Mouse (Mus musculus): ENCODE measurements around the gene Bptf.

Gene Bptf

DNA sequence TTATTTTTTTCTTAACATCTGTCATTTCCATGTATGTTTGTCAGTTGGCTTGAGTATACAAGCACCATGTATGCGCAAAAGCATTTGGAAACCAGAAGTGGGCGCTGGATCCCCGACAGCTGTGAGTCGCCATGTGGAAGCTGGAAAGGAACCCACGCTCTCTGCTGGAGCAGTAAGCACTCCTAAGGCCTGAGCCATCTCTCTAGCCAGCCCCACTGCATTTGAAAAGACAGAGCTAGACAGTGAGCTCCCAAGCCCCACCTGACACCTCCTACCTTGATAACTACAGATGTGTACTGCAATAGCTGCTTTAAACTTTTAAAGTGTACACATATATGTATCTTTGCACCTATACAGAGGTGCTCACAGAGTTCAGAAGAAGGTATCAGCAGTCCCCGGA, 74.5 kb downstream of the Bptf start:
- Histone ChIP-seq H3K36me3 (ENCODE audit: control insufficient read depth, insufficient read depth, low read length, poor library complexity, severe bottlenecking) (peaks cover 27% of the 10 kb centered on the region), H3K27me3 (ENCODE audit: control insufficient read depth, insufficient read depth, low read length, poor library complexity, severe bottlenecking) (no peaks in the 10 kb centered on the region)
- no peak for DNase-seq (ENCODE audit: low read depth, low spot score)

DNA sequence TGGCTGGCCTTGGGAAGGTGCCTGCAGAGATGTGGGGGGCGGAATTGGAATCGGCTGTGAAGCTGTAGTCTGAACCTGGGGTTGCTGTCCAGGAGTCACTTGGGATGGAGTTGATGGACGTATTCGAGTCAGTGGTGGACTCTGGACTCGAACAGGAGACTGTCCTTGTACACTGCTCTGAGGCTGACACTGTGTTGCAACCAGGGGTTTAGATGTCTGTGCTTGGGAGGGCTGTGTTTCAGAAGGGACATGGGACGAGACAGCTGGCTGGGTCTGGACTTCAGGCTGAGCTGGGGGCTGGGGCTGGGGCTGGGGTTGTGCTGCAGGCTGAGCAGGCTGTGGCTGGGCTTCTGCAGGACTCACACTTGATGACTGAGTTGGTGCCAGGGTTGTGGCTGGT, 77.1 kb downstream of the Bptf start:
- H3K27me3 ChIP-seq (ENCODE audit: control insufficient read depth, insufficient read depth, low read length, poor library complexity, severe bottlenecking), result no peaks in the 10 kb centered on the region
- DNase-seq (ENCODE audit: low read depth, low spot score), result no peak
- peaks cover 20% of the 10 kb centered on the region for H3K36me3 ChIP-seq (ENCODE audit: control insufficient read depth, insufficient read depth, low read length, poor library complexity, severe bottlenecking)

DNA sequence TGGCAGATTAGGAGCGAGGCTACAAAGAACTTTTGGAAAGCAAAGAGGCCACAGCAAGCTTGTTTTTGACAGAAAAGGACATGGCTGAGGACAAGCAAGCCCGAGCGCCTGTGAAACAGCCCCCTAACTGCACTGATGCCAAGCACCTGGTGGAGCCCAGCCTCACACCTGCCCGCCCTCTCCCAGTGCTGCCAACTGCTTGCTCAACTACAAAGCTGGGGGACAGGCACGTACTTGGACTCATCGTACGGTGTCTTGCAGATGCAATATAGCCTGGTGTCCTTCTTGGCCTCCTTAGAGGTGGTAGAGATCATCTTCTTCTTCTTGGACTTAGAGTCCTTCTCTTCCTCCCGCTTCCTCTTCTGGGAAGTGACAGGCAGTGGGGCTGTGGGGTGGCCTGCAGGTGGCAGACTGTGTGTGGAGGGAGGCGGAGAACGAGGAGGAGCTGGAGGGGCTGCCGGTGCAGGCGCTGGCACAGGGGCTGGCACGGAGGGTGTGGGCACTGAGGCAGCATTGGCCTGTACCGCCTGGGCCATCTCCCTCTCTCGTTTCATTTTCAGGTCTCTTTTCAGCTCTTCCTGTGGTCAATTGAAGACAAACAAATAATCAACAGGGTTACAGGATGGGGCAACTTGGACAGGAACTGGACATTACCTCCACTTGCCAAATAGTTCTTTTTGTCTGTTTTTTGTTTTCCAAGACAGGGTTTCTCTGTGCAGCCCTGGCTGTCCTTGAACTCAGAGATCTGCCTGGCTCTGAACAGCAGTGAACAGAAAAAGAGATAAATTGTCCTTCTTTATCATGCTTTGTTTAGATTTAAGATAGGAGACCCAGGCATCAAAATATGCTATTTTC, 84.9 kb downstream of the Bptf start:
- peaks cover 24% of the 10 kb centered on the region for H3K36me3 ChIP-seq (ENCODE audit: control insufficient read depth, insufficient read depth, low read length, poor library complexity, severe bottlenecking)
- no peaks in the 10 kb centered on the region for H3K27me3 ChIP-seq (ENCODE audit: control insufficient read depth, insufficient read depth, low read length, poor library complexity, severe bottlenecking)
- DNase-seq (ENCODE audit: low read depth, low spot score), result no peak

DNA sequence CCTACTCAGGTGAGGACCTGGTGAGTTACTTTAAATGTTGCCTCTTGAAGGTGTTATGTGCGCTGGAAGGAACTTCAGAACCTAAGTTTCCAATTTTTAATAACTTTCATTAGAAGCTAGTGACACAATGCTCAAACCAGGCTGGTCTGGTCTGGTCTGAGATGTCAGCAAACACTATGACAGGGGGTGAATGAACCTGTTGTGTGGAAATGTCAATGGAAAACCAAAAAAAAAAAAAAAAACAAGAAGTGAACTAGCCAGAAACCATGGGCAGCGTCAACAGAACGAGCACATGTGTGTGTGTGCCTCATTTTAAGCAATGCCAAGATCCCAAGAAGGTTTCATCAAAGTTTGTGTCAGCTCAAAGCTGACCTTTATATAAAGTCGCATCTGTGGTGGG, 86.4 kb downstream of the Bptf start:
- Histone ChIP-seq H3K36me3 (ENCODE audit: control insufficient read depth, insufficient read depth, low read length, poor library complexity, severe bottlenecking) (peaks cover 27% of the 10 kb centered on the region), H3K27me3 (ENCODE audit: control insufficient read depth, insufficient read depth, low read length, poor library complexity, severe bottlenecking) (no peaks in the 10 kb centered on the region)
- DNase-seq (ENCODE audit: low read depth, low spot score), result no peak

DNA sequence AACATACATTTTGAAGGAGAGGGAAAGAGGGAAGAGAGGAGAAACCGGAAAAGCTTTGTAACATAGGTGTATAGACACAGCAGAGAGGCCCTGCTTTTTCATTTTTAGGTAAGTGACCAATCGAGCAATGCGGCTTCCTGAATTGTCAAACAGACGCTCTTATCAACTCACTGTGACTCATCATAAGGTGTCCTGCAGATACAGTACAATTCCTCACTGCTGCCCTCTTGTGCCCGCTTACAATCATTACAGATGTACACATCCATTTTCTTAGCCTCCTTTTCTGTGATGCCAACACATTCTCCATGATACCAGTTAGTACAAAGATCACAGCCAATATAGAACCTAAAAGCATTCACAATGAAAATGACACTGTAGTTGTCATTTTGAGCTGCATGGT, 87.6 kb downstream of the Bptf start:
- H3K36me3 ChIP-seq (ENCODE audit: control insufficient read depth, insufficient read depth, low read length, poor library complexity, severe bottlenecking), result peaks cover 27% of the 10 kb centered on the region
- H3K27me3 ChIP-seq (ENCODE audit: control insufficient read depth, insufficient read depth, low read length, poor library complexity, severe bottlenecking), result no peaks in the 10 kb centered on the region
- DNase-seq (ENCODE audit: low read depth, low spot score), result peak; percentile 88

DNA sequence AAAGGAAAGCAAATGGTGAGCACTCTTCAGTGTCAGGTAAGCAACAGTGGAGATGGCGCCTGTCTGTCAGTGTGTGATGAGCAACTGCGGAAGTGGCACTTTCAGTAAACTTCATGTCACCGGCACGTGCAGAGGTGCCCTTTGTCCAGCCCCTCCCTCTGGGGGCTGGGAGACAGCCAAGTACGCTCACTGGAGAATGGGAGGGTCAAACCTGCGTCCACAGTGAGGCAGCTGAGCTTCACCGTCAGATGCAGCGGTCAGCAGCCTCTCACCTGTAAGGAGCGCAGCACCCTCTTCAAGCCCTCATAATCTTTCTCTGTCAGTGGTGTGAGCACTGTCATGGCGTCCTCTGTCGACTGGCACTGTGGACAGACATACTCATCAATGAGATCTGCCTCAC, 88.6 kb downstream of the Bptf start:
- no peaks in the 10 kb centered on the region for H3K27me3 ChIP-seq (ENCODE audit: control insufficient read depth, insufficient read depth, low read length, poor library complexity, severe bottlenecking)
- DNase-seq (ENCODE audit: low read depth, low spot score), result no peak
- peaks cover 27% of the 10 kb centered on the region for H3K36me3 ChIP-seq (ENCODE audit: control insufficient read depth, insufficient read depth, low read length, poor library complexity, severe bottlenecking)

DNA sequence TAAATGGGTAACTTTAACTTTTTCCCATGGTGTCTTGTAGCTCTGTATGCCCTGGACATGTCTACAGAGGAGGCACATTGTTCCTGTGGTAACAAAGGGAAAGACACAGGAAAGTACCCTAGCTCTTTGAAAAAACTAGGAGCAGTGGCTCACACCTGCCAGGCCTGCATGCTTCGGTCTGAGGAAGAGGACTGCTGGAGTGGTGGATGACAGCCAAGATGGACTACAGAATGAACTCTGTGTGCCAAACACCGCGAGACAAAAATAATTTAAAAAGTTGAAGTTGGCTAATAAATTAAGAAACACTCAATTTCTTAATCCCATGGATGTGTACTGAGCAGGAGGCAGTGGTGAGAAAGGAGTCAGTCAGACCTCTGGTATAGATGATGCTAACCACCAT, 90.5 kb downstream of the Bptf start:
- Histone ChIP-seq H3K36me3 (ENCODE audit: control insufficient read depth, insufficient read depth, low read length, poor library complexity, severe bottlenecking) (peaks cover 15% of the 10 kb centered on the region), H3K27me3 (ENCODE audit: control insufficient read depth, insufficient read depth, low read length, poor library complexity, severe bottlenecking) (no peaks in the 10 kb centered on the region)
- DNase-seq (ENCODE audit: low read depth, low spot score), result no peak

DNA sequence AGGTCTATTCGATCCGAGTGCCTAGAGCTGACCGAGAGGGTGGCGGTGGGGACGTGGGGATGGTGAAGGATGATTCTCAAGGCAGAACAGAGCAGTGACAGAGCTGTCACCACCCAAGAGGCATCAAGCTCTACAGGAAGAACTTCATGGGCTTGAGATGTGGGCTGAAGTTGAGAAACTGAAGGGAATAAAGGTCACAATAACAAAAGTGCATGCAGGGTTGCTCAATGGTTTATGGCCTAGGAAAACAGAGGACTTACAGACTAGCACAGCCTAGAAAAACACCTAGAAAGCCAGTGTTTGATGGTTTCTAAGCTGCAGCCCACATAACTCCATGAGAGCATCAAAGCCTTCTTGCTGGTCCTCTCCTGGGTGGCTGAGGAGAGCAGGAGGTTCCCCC, 92.5 kb downstream of the Bptf start:
- no peaks in the 10 kb centered on the region for H3K27me3 ChIP-seq (ENCODE audit: control insufficient read depth, insufficient read depth, low read length, poor library complexity, severe bottlenecking)
- DNase-seq (ENCODE audit: low read depth, low spot score), result no peak
- H3K36me3 ChIP-seq (ENCODE audit: control insufficient read depth, insufficient read depth, low read length, poor library complexity, severe bottlenecking), result peaks cover 17% of the 10 kb centered on the region

DNA sequence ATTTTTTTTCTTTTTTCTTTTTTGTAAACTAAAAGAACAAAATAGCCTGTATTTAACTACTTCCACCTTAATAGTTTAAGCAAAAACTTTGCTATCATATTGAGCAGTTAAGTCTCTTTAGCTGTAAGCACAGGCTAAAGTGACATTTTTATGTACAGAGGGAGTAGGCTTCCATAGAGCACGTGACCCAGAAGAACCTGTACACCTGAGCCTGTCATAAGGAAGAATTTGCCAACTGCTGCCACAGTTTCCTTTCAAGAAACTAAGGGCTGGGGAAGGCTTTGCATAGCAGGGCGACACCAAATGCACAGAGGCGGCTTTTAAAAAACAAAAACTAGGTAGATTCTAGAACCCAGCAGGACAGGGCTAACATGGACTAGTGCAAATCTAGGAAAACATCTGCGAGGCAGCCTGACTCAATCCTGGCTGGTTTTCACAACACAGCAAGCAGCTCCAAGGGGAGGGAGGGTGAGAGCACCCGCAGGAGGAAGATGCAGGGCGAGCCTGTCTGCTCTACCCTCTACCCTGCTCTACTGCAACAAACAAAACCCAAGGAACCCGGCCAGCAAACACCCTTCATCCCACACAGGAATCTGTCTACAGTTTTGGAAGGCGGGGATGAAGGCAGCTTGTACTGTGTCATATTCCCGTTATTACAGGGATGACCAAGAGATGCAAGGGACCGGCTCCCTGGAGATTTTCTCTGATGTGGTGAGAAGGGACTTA, 97.7 kb downstream of the Bptf start:
- peaks cover 3% of the 10 kb centered on the region; the same call in 1 of the 2 replicates for H3K36me3 ChIP-seq (ENCODE audit: control insufficient read depth, insufficient read depth, low read length, poor library complexity, severe bottlenecking)
- H3K27me3 ChIP-seq (ENCODE audit: control insufficient read depth, insufficient read depth, low read length, poor library complexity, severe bottlenecking), result no peaks in the 10 kb centered on the region
- DNase-seq (ENCODE audit: low read depth, low spot score), result no peak

DNA sequence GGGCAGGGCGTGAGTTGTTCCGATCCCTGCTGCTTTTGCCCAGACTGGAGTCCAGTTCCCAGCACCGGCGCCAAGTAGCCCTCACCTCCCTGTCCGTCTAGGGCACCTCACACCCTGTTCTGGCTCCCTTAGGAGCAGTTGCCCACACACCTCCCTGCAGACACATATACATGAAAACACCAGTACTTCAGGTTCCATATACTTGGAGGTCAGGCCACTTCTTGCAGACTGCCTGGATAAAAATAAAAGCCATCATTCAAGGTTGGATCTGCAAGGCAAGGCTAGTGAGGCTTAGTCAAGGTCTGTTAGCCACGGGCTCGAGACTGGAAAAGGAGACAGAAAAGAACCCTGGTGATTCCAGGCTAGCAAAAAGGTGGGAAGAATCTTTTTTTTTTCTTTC, 100.3 kb downstream of the Bptf start:
- peaks cover 3% of the 10 kb centered on the region; the same call in 1 of the 2 replicates for H3K36me3 ChIP-seq (ENCODE audit: control insufficient read depth, insufficient read depth, low read length, poor library complexity, severe bottlenecking)
- no peaks in the 10 kb centered on the region for H3K27me3 ChIP-seq (ENCODE audit: control insufficient read depth, insufficient read depth, low read length, poor library complexity, severe bottlenecking)
- no peak for DNase-seq (ENCODE audit: low read depth, low spot score)

DNA sequence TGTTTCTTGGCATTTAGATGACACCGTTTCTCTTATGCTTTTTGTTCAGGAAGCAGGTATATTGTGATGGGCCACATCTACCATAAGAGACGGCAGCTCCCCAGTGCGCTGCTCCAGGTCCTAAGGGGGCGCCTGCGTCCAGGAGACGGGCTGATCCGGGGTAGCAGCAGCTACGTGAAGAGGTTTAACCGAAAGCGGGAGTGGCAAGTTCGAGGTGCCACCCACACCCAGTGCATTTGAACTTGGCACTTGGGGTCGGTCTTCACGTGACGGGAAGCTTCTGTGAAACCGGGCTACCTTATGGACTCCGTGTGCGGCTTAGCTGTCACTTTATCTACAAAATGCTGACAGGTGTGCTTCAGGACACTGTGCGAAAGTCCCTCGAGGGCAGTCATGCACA, 102.4 kb downstream of the Bptf start:
- Histone ChIP-seq H3K36me3 (ENCODE audit: control insufficient read depth, insufficient read depth, low read length, poor library complexity, severe bottlenecking) (no peaks in the 10 kb centered on the region), H3K27me3 (ENCODE audit: control insufficient read depth, insufficient read depth, low read length, poor library complexity, severe bottlenecking) (no peaks in the 10 kb centered on the region)
- DNase-seq (ENCODE audit: low read depth, low spot score), result peak; percentile 43

DNA sequence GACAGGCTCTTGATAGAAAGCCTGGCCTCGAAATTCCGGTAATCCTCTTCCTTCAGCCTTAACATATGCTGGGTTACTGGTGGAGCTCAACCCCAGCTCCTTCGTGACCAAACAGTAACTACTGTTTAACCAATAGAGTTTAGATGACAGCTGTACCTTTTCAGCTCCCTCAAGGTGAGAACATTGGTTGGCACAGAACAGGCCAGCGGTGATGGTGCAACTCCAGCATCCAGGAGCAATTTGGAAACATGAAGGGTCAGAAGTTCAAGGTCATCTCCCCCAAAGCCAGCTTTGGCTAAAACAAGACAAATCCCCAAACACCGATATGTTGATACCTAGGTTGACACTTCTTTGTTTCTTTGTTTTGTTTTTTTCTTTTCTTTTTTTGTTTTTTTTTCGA, 103.2 kb downstream of the Bptf start:
- Histone ChIP-seq H3K27me3 (ENCODE audit: control insufficient read depth, insufficient read depth, low read length, poor library complexity, severe bottlenecking) (no peaks in the 10 kb centered on the region), H3K36me3 (ENCODE audit: control insufficient read depth, insufficient read depth, low read length, poor library complexity, severe bottlenecking) (no peaks in the 10 kb centered on the region)
- no peak for DNase-seq (ENCODE audit: low read depth, low spot score)

DNA sequence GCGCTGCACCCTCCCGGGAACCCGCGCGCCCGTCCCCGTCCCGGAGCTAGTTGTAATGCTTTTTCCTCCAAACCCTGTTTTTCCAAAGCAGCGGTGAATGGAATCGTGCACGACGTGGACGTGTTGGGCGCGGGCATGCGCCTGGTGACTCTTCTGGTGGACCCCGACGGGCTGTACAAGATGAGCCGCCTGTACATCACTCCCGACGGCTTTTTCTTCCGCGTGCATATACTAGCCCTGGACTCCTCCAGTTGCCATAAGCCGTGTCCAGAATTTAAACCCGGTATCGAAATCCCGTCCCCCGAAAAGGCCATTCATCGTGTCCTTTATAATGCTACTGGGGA, 103.7 kb downstream of the Bptf start:
- H3K36me3 ChIP-seq (ENCODE audit: control insufficient read depth, insufficient read depth, low read length, poor library complexity, severe bottlenecking), result no peaks in the 10 kb centered on the region
- DNase-seq (ENCODE audit: low read depth, low spot score), result no peak

DNA sequence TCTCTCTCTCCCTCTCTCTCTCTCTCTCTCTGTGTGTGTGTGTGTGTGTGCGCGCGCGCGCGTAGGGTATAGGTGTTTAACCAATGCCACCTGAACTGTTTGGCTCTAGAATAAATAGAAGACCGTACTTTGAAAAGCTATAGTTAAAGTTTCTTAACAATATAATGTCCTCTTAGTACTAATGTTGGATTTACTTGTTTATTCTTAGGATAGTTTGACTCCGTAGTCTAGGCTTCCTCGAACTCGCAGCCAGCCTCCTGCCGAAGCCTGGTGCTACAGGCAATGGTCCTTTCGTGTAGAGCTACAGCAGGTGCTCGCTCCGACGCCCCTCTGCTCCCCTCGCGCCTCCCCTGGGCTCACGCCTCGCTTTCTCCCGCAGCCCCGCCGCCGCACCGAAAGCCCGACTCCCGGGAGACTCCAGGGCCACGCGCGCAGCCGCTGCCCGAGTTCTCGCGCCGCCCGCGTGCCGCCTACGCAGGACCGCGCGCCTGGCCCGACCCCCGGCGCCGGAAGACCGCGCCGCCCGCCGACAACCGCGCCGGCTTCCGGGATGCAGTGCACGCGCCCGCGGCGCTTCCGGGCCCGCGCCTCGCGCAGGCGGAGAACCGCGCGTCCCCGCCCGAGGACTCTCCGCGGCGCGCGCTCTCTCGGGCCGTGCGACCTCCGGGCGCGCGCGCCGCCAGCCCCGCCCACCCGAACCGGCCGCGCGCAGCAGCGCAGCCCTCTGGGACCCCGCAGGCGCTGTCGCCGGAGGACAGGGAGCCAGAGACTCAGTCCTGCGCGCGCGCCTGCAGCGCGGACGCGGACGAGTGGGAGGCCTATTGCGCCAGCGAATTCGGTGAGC, 104.3 kb downstream of the Bptf start:
- H3K27me3 ChIP-seq (ENCODE audit: control insufficient read depth, insufficient read depth, low read length, poor library complexity, severe bottlenecking), result no peaks in the 10 kb centered on the region; the same call in 1 of the 2 replicates
- H3K36me3 ChIP-seq (ENCODE audit: control insufficient read depth, insufficient read depth, low read length, poor library complexity, severe bottlenecking), result no peaks in the 10 kb centered on the region

More for the DNA sequence above, 103.7 kb downstream of the Bptf start:
- no peaks in the 10 kb centered on the region for H3K27me3 ChIP-seq (ENCODE audit: control insufficient read depth, insufficient read depth, low read length, poor library complexity, severe bottlenecking)

More for the DNA sequence above, 104.3 kb downstream of the Bptf start:
- DNase-seq (ENCODE audit: low read depth, low spot score), result peak; percentile 90

Measured in splenic B cell, adult 2 months (primary cell).